Mouse (Mus musculus) midbrain, embryonic 15.5 days (tissue): ENCODE measurements around the gene Slc16a10. TPM values are rescaled to one million over a fixed set of nuclear protein-coding genes. Genes with fewer than 3 reads are reported as not detected.
A peak's percentile ranks its signal among the peaks of the same experiment; 100 is the strongest.

Experiments
- ATAC-seq: fragments of 200-750 bp; cut with Nextera tagmentation; replicated peaks from 2 replicates; pipeline ENCODE4 v1.8.0; 2017; ENCODE audit warnings: moderate TSS enrichment
- H3K27ac ChIP-seq: fragments of 300-500 bp; sonication (generic); 2 replicates; pipeline ENCODE4 v1.5.1; 2015; ENCODE audit warnings: mild to moderate bottlenecking, inconsistent platforms
- H3K27me3 ChIP-seq: fragments of 300-500 bp; sonication (generic); replicated peaks from 2 replicates; pipeline ENCODE4 v1.6.1; 2015; ENCODE audit warnings: inconsistent platforms
- H3K36me3 ChIP-seq: fragments of 300-500 bp; sonication (generic); replicated peaks from 2 replicates; pipeline ENCODE4 v1.6.1; 2015; ENCODE audit warnings: inconsistent platforms
- H3K4me1 ChIP-seq: fragments of 300-500 bp; sonication (generic); 2 replicates; pipeline ENCODE4 v1.6.1; 2015; ENCODE audit warnings: inconsistent platforms
- H3K4me2 ChIP-seq: fragments of 300-500 bp; sonication (generic); 2 replicates; pipeline ENCODE4 v1.6.1; 2015; ENCODE audit warnings: inconsistent platforms, mild to moderate bottlenecking, moderate library complexity
- H3K4me3 ChIP-seq: fragments of 300-500 bp; sonication (generic); 2 replicates; pipeline ENCODE4 v1.5.1; 2015; ENCODE audit warnings: mild to moderate bottlenecking, inconsistent platforms
- H3K9ac ChIP-seq: fragments of 300-500 bp; sonication (generic); 2 replicates; pipeline ENCODE4 v1.6.1; 2015; ENCODE audit warnings: mild to moderate bottlenecking, inconsistent platforms
- H3K9me3 ChIP-seq: fragments of 300-500 bp; sonication (generic); 2 replicates; pipeline ENCODE4 v1.6.1; 2016; ENCODE audit warnings: inconsistent platforms
- WGBS: fragments of 180-500 bp; shearing (Covaris S2); methylation state at CpG from one replicate; pipeline ENCODE4 v1.1.7; 2015; ENCODE audit warnings: mixed read lengths; 5-methylcytosine and 5-hydroxymethylcytosine counted together
- polyA plus RNA-seq: library from polyadenylated mRNA; unstranded; fragments of >200 nt; fragmentation: Nextera tagmentation; extraction: Ambion mirVana; gene quantifications from 2 replicates; pipeline ENCODE4 v1.2.1, GENCODE M21; 2015

The Slc16a10 gene
- polyA plus RNA-seq, 1 experiment from 2014 or later = 3.6 TPM

DNA sequence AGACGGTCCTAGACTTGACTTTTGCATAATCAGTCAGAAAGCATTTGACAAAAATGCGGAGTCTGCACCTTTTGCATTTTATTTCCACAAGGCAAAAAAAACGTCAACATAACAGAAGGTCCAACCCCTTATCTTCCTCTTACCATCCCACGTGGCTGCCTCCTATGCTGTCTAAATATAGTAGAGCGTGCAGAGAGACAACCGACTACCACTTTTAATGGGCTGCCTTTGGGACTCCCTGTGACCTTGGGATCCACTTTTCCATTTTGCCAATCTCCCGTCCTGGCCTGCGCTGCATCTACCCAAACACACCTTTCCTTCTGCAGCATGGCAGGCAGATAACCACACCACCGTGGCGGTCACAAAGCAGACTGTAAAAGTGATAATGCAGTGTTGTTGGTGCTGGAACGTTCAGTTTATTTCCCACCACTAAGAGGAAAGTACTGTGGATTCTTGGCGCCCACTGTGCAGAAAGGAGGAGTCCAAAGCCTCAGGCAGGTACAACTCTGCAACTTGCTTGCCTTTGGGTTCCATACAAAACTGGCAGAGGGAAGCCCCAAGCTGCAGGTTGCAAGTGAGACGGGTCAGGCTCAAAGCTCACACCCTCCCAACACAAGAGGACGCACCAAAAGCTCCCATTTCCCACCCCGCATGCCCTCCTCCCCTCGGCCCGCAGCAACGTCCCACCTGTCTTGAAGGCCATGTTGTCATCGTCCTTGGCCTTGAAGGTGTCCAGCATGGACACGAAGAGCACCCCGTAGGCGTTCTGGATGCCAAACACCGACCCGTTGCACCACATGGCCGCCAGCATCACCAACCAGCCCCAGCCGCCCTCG lies 824 bp downstream of the Slc16a10 start:
- Histone ChIP-seq H3K4me1 (peaks cover 13% of the 10 kb centered on the region; the same call in 1 of the 2 replicates), H3K9ac (peak overlapping the region; percentile 49), H3K27me3 (peaks cover 8% of the 10 kb centered on the region), H3K27ac (no peak overlapping the region), H3K4me3 (peak overlapping the region; percentile 61), H3K9me3 (no peaks in the 10 kb centered on the region), H3K36me3 (no peaks in the 10 kb centered on the region), H3K4me2 (peak overlapping the region; percentile 76)
- WGBS = 23% methylated on average over 27 of the region's 27 CpGs
- ATAC-seq = 0 out of 2 replicates have a peak, but pooled peaks have one; percentile 3

DNA sequence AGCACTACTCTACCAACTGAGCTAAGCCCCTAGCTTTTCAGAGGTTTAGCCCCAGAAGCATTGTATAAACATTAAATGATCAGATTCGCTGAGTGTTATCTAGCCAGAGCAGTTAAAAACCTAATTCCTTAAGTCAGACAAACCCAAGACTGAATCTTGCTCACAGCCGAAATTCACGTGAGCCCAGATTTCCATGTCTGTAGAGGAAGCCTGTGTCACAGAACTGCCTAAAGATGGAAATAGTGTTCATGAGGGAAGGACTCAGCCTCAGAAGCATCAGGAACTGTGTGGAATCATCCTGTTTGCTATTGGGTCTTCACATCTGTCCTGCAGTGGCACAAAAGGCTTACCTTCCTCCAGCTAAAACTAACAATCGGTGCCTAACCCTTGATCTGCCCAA lies 2.4 kb downstream of the Slc16a10 start:
- WGBS = 91% methylated on average over 4 of the region's 4 CpGs
- ATAC-seq = no peak
- Histone ChIP-seq H3K4me3 (no peak overlapping the region), H3K4me1 (peaks cover 13% of the 10 kb centered on the region; the same call in 1 of the 2 replicates), H3K4me2 (no peak overlapping the region), H3K36me3 (no peaks in the 10 kb centered on the region), H3K9ac (no peak overlapping the region), H3K27me3 (peaks cover 8% of the 10 kb centered on the region), H3K9me3 (no peaks in the 10 kb centered on the region), H3K27ac (no peak overlapping the region)

DNA sequence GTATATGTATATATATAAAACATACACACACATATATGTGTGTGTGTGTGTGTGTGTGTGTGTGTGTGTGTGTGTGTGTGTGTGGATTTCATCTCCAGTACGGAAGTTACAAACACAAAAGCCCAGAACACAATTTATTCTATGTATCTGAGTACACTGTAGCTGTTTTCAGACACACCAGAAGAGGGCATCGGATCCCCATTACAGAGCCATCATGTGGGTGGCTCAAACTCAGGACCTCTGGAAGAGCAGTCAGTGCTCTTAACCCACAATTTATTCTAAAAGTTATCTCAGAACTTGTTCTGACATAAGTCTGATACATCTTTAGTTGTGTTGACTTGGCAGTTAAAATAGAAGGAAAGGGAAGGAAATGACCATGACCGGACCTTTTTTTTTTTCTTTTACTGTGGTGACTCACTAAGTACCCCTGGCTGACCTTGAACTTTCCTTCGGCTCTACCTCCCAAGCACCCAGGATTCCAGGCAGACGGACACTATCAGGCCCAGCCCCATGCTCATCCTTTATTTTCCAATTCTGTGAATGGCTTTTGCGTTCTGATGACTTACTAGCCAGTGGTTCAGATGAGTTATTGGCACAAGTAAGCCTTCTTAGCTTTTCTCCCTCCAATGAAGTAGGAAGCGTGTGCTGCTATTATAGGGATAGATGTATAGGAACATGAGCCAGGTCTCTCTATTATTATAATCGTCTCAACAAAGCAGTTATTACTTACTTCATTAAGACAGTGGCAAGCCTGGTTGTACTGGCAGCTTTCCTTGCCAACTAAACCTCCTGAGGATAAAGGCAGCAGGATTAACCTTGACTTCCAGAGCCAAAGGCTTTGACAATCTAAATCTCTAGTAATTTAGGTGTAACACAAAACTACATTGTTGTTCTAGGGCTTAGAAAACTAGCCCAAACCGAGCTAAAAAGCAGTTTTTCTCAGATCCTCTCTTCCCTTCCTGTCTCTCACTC lies 6.0 kb downstream of the Slc16a10 start:
- ATAC-seq = no peak
- H3K9me3 ChIP-seq = no peaks in the 10 kb centered on the region
- H3K4me1 ChIP-seq = peaks cover 4% of the 10 kb centered on the region; the same call in 1 of the 2 replicates
- WGBS = 75% methylated on average over 9 of the region's 9 CpGs
- no peaks in the 10 kb centered on the region for H3K36me3 ChIP-seq
- no peak overlapping the region for H3K9ac ChIP-seq
- H3K4me3 ChIP-seq = no peak overlapping the region
- H3K27ac ChIP-seq = no peak overlapping the region
- H3K4me2 ChIP-seq = no peak overlapping the region
- peaks cover 6% of the 10 kb centered on the region for H3K27me3 ChIP-seq

DNA sequence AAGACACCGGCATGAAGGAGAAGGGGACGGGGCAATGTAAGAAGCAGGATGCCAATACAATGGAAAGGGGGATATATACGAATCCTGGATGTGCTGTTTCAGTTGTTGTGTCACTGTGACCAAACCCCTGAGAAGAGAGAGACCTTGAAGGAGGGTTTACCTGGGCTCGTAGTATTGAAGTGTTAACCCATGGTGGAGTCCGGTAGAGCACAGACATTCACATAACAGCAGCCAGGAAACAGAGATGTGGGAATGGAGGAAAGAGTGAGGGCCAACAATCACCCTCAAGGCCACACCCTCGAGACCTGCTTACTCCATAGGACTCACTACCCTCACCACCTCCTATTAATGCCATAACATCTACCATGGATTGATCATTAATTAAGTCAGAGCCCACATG lies 7.2 kb downstream of the Slc16a10 start:
- no peaks in the 10 kb centered on the region for H3K36me3 ChIP-seq
- no peak overlapping the region for H3K9ac ChIP-seq
- no peak overlapping the region for H3K4me2 ChIP-seq
- H3K27me3 ChIP-seq = no peaks in the 10 kb centered on the region
- H3K4me1 ChIP-seq = no peaks in the 10 kb centered on the region
- no peak overlapping the region for H3K4me3 ChIP-seq
- H3K9me3 ChIP-seq = no peaks in the 10 kb centered on the region
- WGBS = 89% methylated on average over 6 of the region's 6 CpGs
- no peak for ATAC-seq
- H3K27ac ChIP-seq = no peak overlapping the region

DNA sequence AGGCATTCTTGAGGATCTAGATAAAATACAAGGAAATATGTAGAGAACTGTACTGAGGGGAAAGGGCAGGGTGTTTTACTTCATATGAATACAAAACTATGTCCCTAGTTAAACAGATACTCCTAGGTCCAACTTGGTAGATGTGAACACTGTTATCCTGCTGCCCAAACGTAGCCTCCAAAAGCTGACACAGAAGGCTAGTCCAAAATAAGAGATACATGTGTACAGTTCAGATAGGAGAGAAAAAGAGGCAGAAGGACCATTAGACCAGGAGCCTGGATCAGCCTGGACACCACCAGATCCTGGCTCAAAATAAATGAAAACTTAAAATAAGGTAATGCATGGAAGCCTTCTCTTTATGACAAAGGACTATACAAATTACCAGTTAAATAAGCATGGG lies 8.4 kb downstream of the Slc16a10 start:
- H3K9ac ChIP-seq = no peak overlapping the region
- 83% methylated on average over 1 of the region's 1 CpGs for WGBS
- H3K4me3 ChIP-seq = no peak overlapping the region
- no peaks in the 10 kb centered on the region for H3K27me3 ChIP-seq
- no peaks in the 10 kb centered on the region for H3K36me3 ChIP-seq
- H3K4me2 ChIP-seq = no peak overlapping the region
- no peak overlapping the region for H3K27ac ChIP-seq
- ATAC-seq = no peak
- no peaks in the 10 kb centered on the region for H3K4me1 ChIP-seq
- no peaks in the 10 kb centered on the region for H3K9me3 ChIP-seq

DNA sequence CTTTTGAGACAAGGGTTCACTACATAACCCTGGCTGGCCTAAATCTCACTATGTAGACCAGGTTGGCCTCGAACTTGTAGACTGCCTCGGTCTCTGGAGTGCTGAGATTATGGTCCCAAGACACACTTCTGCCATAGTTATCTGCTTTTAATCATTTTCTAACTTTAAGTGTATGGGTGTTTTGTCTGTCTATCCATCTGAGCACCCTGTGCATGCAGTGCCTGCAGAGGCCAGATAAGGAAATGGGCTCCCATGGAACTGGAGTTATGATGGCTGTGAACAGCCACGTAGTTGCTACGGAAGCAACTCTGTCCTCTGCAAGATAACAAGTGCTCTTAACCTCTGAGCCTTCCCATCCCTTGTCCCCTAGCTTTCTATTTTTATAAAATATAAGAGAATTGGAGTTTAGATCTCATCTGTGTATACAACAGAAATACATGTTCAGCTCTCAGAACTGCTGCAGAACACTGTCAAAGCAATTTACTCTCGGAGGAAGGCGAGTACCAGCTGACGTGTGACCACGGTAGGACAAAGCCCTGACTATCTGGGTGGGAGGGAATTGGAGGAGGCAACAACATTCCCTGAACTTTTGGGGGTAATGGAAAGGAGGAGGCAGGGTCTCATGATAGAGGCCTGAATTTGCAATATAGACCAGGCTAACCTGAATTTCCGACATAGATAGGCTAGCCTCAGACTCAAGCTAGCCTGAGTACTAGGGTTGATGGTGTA lies 10.2 kb downstream of the Slc16a10 start:
- H3K4me3 ChIP-seq = no peak overlapping the region
- H3K4me2 ChIP-seq = no peak overlapping the region
- no peak overlapping the region for H3K9ac ChIP-seq
- no peaks in the 10 kb centered on the region for H3K27me3 ChIP-seq
- H3K36me3 ChIP-seq = no peaks in the 10 kb centered on the region
- no peaks in the 10 kb centered on the region for H3K9me3 ChIP-seq
- no peaks in the 10 kb centered on the region for H3K4me1 ChIP-seq
- no peak overlapping the region for H3K27ac ChIP-seq
- ATAC-seq = no peak
- 85% methylated on average over 9 of the region's 9 CpGs for WGBS

DNA sequence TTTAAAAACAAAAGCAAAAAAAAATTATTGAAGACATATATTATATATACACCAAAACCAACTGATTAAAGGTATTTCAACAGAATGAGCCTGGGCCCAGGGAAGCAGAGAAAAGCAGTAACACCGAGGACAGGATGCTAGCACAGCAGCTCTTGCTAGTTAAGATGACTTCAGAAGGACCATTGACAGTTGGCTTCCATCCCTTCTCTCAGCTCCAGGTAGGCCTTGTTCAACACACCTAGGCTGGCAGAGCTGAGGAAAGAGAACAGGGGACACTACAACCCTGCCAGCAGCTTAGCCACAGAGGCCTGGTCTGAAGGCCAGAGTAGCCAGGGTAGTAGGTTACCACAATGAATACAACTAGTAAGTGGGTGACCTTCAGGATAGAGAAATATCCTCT lies 11.9 kb downstream of the Slc16a10 start:
- H3K36me3 ChIP-seq = no peaks in the 10 kb centered on the region
- H3K9me3 ChIP-seq = no peaks in the 10 kb centered on the region
- no peaks in the 10 kb centered on the region for H3K4me1 ChIP-seq
- WGBS = 94% methylated on average over 1 of the region's 1 CpGs
- ATAC-seq = no peak
- no peak overlapping the region for H3K9ac ChIP-seq
- H3K27me3 ChIP-seq = no peaks in the 10 kb centered on the region
- no peak overlapping the region for H3K4me2 ChIP-seq
- H3K27ac ChIP-seq = no peak overlapping the region
- H3K4me3 ChIP-seq = no peak overlapping the region

DNA sequence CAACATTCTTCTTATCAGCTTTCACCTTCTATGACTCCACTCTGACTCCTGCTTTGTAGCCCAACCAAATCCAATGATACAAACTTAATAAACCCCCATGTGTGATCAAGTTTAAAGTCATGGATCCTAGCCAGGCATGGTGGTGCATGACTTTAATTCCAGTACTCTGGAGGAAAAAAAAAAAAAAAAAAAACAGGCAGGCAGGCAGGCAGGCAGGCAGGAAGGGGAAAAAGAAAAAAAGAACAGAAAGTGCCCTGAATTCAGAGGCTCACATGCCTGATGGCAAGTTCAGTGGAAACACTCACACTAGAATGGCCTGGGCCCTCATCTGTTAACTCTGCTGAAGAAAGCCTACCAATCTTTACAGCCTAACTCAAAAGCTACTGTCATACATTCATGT lies 12.9 kb downstream of the Slc16a10 start:
- Histone ChIP-seq H3K27me3 (no peaks in the 10 kb centered on the region), H3K4me2 (no peak overlapping the region), H3K4me3 (no peak overlapping the region), H3K9ac (no peak overlapping the region), H3K9me3 (no peaks in the 10 kb centered on the region), H3K36me3 (no peaks in the 10 kb centered on the region), H3K27ac (no peak overlapping the region), H3K4me1 (no peaks in the 10 kb centered on the region)
- no peak for ATAC-seq

DNA sequence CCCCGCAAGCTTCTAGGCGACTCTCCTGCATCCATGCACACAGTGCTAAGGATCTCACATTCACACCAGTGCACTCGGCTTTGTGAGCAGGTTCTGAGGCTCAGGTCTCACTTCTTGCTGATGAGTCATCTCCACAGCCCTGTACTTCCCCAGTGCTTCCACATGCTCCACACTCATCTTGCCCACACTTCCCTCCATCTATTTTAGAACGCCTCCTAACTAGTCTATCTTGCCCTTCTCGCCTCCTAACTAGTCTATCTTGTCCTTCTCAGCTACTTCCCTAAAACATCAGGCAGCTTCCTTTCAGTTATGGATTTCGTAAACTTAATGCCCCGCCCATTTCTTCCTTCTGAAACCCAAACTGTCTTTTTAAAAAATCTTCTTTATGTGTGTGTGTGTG lies 13.6 kb downstream of the Slc16a10 start:
- no peak overlapping the region for H3K4me3 ChIP-seq
- H3K9me3 ChIP-seq = no peaks in the 10 kb centered on the region
- no peaks in the 10 kb centered on the region for H3K4me1 ChIP-seq
- no peak overlapping the region for H3K27ac ChIP-seq
- no peak overlapping the region for H3K9ac ChIP-seq
- ATAC-seq = no peak
- 93% methylated on average over 7 of the region's 7 CpGs for WGBS
- no peaks in the 10 kb centered on the region for H3K36me3 ChIP-seq
- H3K27me3 ChIP-seq = no peaks in the 10 kb centered on the region
- no peak overlapping the region for H3K4me2 ChIP-seq

DNA sequence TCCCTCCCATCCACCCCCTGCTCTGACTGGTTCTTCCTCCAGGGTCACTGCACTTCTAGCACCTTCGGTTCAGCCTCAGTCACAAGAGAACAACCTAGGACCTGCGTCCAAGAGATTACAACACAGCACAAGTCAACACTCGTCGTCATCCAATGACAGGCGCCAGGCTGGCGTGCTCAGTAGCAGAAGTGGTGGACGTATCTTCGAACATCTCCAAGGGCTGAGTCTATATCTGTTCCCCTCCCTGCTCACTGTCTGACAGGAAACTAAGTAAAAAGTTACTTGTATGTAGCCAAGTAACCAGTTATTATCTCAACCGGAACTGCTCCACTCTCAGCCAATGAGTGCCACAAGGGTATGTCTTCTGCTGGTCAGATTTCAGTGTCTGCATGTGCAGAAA lies 16.9 kb downstream of the Slc16a10 start:
- no peaks in the 10 kb centered on the region for H3K4me1 ChIP-seq
- ATAC-seq = no peak
- H3K9me3 ChIP-seq = no peaks in the 10 kb centered on the region
- no peak overlapping the region for H3K4me2 ChIP-seq
- no peak overlapping the region for H3K9ac ChIP-seq
- H3K27me3 ChIP-seq = no peaks in the 10 kb centered on the region
- H3K27ac ChIP-seq = no peak overlapping the region
- no peaks in the 10 kb centered on the region for H3K36me3 ChIP-seq
- H3K4me3 ChIP-seq = no peak overlapping the region
- WGBS = 92% methylated on average over 9 of the region's 9 CpGs

DNA sequence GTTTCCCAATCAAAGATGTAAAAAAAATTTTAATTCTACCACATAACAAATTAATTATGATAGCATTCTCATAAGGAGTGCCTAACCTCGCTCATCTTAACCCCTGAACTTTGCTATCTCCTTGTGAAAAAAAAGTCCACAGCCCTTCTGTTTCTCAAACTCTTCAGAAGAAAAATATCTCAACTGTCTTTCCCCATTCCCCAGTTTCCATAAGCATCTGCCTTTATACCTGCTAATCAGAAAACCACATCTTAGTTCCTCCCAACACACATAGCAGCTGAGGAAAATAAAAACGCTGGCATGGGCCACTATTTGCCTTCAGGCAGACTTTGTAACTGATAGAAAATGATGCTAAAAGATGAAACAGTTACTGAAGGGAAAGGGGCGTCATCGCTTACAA lies 17.5 kb downstream of the Slc16a10 start:
- H3K4me1 ChIP-seq = no peaks in the 10 kb centered on the region
- no peak overlapping the region for H3K4me3 ChIP-seq
- no peaks in the 10 kb centered on the region for H3K27me3 ChIP-seq
- H3K4me2 ChIP-seq = no peak overlapping the region
- no peak overlapping the region for H3K27ac ChIP-seq
- no peaks in the 10 kb centered on the region for H3K36me3 ChIP-seq
- ATAC-seq = no peak
- 79% methylated on average over 4 of the region's 4 CpGs for WGBS
- H3K9me3 ChIP-seq = no peaks in the 10 kb centered on the region
- H3K9ac ChIP-seq = no peak overlapping the region

DNA sequence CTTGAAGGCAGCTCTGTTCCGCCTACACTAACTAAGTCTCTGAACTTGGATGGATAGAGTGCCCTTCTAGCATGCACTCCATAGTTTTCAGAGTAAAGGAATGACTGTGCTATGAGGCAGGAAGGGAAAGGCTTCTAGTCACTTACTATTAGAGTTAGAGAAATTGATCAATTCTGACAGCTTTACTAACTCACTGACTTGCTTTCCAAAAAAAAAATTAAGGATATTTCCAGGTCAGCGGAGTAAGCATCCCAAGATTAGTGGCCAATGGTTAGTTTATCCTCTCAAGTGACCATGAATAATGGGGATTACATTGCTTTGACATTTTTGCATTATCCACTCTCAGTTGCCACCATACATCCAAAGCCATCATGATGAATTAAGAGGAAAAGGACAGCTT lies 18.0 kb downstream of the Slc16a10 start:
- Histone ChIP-seq H3K36me3 (no peaks in the 10 kb centered on the region), H3K4me2 (no peak overlapping the region), H3K9me3 (no peaks in the 10 kb centered on the region), H3K27me3 (no peaks in the 10 kb centered on the region), H3K4me1 (no peaks in the 10 kb centered on the region), H3K4me3 (no peak overlapping the region), H3K27ac (no peak overlapping the region), H3K9ac (no peak overlapping the region)
- 52% methylated on average over 2 of the region's 2 CpGs for WGBS
- no peak for ATAC-seq
